ENCODE assay signal across 8 mouse cellular contexts in genomic region chr11:30267892-30268647, GRCm38 (mm10). TPM values are rescaled to one million over a fixed set of nuclear protein-coding genes. Genes with fewer than 3 reads are reported as not detected.
A peak's percentile ranks its signal among the peaks of the same experiment; 100 is the strongest.
DNase-seq lines count a peak whose midpoint lies in the region; ATAC-seq and TF ChIP-seq lines count a peak whose summit lies in the region.

Gene Sptbn1, minus strand, starts transcription at chr11:30268175.

- H3K27ac ChIP-seq in embryonic facial prominence, embryonic 11.5 days (replicated peaks; ENCODE audit: low read depth, low read length) = peak within 1 kb of the TSS; percentile 80
- peak within 1 kb of the TSS; percentile 84 for H3K27ac ChIP-seq in intestine, postnatal 0 days (ENCODE audit: low read depth, low read length)

- H3K4me2 ChIP-seq in embryonic facial prominence, embryonic 11.5 days (ENCODE audit: low read depth, low read length) = peak within 1 kb of the TSS; percentile 89
- peak within 1 kb of the TSS; percentile 95 for H3K4me2 ChIP-seq in intestine, postnatal 0 days (replicated peaks; ENCODE audit: low read depth)

- no peaks in the 10 kb centered on the region for H3K36me3 ChIP-seq in embryonic facial prominence, embryonic 11.5 days (replicated peaks; ENCODE audit: control insufficient read depth, insufficient read depth, low read depth, low read length)
- no peaks in the 10 kb centered on the region for H3K36me3 ChIP-seq in intestine, postnatal 0 days (ENCODE audit: control insufficient read depth, insufficient read depth)

- intact Hi-C loops in left cerebral cortex, postnatal 25 days (cut with DNase I) = loop anchor here (2.0 to 5.0 kb wide), 4 partner anchors 121 to 387 kb away; partner anchors contain the start of genes 4930505A04Rik and Eml6

- peak within 1 kb of the TSS; percentile 88 for H3K9ac ChIP-seq in embryonic facial prominence, embryonic 11.5 days (replicated peaks; ENCODE audit: low read length)
- H3K9ac ChIP-seq in intestine, postnatal 0 days (ENCODE audit: low read depth, low read length) = peak within 1 kb of the TSS; percentile 73

- no peaks in the 10 kb centered on the region for H3K27me3 ChIP-seq in embryonic facial prominence, embryonic 11.5 days (ENCODE audit: control insufficient read depth, insufficient read depth, low read length)
- H3K27me3 ChIP-seq in intestine, postnatal 0 days (replicated peaks; ENCODE audit: control insufficient read depth, insufficient read depth, low read length) = peaks cover 17% of the 10 kb centered on the region; the same call in 1 of the 2 replicates

- under 1% methylated on average over 37 of the region's 81 CpGs for WGBS in embryonic facial prominence, embryonic 11.5 days
- WGBS in intestine, postnatal 0 days = 0% methylated on average over 45 of the region's 81 CpGs

- TF ChIP-seq CTCF in intestine, postnatal 0 days (IDR thresholded peaks at IDR 0.05; ENCODE audit: low read depth) = no peak

- peak; percentile 96 for ATAC-seq in embryonic facial prominence, embryonic 11.5 days (replicated peaks; ENCODE audit: insufficient number of reproducible peaks, low FRiP score, low TSS enrichment, low read depth)
- peak; percentile 76 for ATAC-seq in granulocyte monocyte progenitor cell, adult 5-6 weeks (replicated peaks; ENCODE audit: poor library complexity, severe bottlenecking)
- peak; percentile 79 for ATAC-seq in intestine, postnatal 0 days
- 0 out of 2 replicates have a peak, but pooled peaks have one; percentile 55 for ATAC-seq in megakaryocyte-erythroid progenitor cell, adult 5-6 weeks (replicated peaks; ENCODE audit: low FRiP score, low TSS enrichment, poor library complexity, severe bottlenecking)

- no peaks in the 10 kb centered on the region for H3K4me1 ChIP-seq in embryonic facial prominence, embryonic 11.5 days (ENCODE audit: control insufficient read depth, insufficient read depth, low read length)
- H3K4me1 ChIP-seq in intestine, postnatal 0 days (replicated peaks; ENCODE audit: control insufficient read depth, insufficient read depth, low read length) = no peaks in the 10 kb centered on the region

- H3K9me3 ChIP-seq in embryonic facial prominence, embryonic 11.5 days (replicated peaks; ENCODE audit: control insufficient read depth, low read length) = no peaks in the 10 kb centered on the region
- H3K9me3 ChIP-seq in intestine, postnatal 0 days (ENCODE audit: control insufficient read depth) = no peaks in the 10 kb centered on the region

- peak within 1 kb of the TSS; percentile 92 for H3K4me3 ChIP-seq in embryonic facial prominence, embryonic 11.5 days (ENCODE audit: low read depth, low read length)
- H3K4me3 ChIP-seq in intestine, postnatal 0 days (ENCODE audit: low read depth, low read length) = peak within 1 kb of the TSS; percentile 91

- DNase-seq in adrenal gland, postnatal 10 days = peak; percentile 95
- peak; percentile 92 for DNase-seq in embryonic facial prominence, embryonic 11.5 days (ENCODE audit: low spot score)
- DNase-seq in left cerebral cortex, postnatal 25 days (ENCODE audit: low spot score in 2 of 2) = peak; percentile 87 to 90
- DNase-seq in right cerebral cortex, postnatal 25 days = peak; percentile 90
- peak; percentile 93 for DNase-seq in yolk sac, embryonic 10.5 days (ENCODE audit: low spot score)

RNA-seq across cellular contexts. Expression of gene Sptbn1, which starts in this region (rescaled TPM):
- total RNA-seq in adrenal gland, postnatal 10 days (2021) = 100 to 1,000 TPM; 262 to 303 TPM
- 68.3 and 69.7 TPM in 2 replicates for polyA plus RNA-seq in embryonic facial prominence, embryonic 11.5 days (2014; fragmentation: Nextera tagmentation; extraction: Ambion mirVana)
- total RNA-seq in granulocyte monocyte progenitor cell, adult 5-6 weeks (2014; fragmentation: Nextera tagmentation) = 101 and 117 TPM in 2 replicates
- total RNA-seq in granulocyte monocyte progenitor cell, adult 5-6 weeks (2017) = 159 and 165 TPM in 2 replicates
- 73.5 and 84.7 TPM in 2 replicates for polyA plus RNA-seq in intestine, postnatal 0 days (2015; fragmentation: Nextera tagmentation; extraction: Ambion mirVana)
- 100 to 1,000 TPM; 614 to 635 TPM for total RNA-seq in left cerebral cortex, postnatal 25 days (2021)
- total RNA-seq in megakaryocyte-erythroid progenitor cell, adult 5-6 weeks (2014; fragmentation: Nextera tagmentation) = 12.0 and 12.6 TPM in 2 replicates
- total RNA-seq in megakaryocyte-erythroid progenitor cell, adult 5-6 weeks (2017) = 12.8 and 23.8 TPM in 2 replicates

Comparison
In these comparisons a context has a peak if more than half of its experiments do, and no peak if none do; other contexts are left out.
1. Peak in every context shown above with its lines: DNase-seq, ATAC-seq, H3K4me3 ChIP-seq and H3K27ac ChIP-seq.
2. RNA of gene Sptbn1 (total RNA-seq): 614 to 635 TPM in left cerebral cortex, postnatal 25 days, 262 to 303 TPM in adrenal gland, postnatal 10 days and 101 to 165 TPM in granulocyte monocyte progenitor cell, adult 5-6 weeks; 12.0 to 23.8 TPM in megakaryocyte-erythroid progenitor cell, adult 5-6 weeks; every median in the first group is over 4 times any median in the second.